Mouse (Mus musculus) myocyte (in vitro differentiated cells): ENCODE data around the gene Zfp983. TPM values are rescaled to one million over a fixed set of nuclear protein-coding genes. Genes with fewer than 3 reads are reported as not detected.
A peak's percentile ranks its signal among the peaks of the same experiment; 100 is the strongest.

ENCODE experiments used
- H3K27me3 ChIP-seq: one replicate; pipeline ENCODE4 v1.6.1; 2011; ENCODE audit not compliant: control insufficient read depth, insufficient read depth, insufficient read length
- H3K36me3 ChIP-seq: one replicate; pipeline ENCODE4 v1.6.1; 2011; ENCODE audit not compliant: control insufficient read depth, insufficient read depth
- H3K4me2 ChIP-seq: one replicate; pipeline ENCODE4 v1.6.1; 2011; ENCODE audit warnings: low read depth, control low read depth
- H3K4me3 ChIP-seq: one replicate; pipeline ENCODE4 v1.5.1; 2011; ENCODE audit warnings: mild to moderate bottlenecking, control low read depth, moderate library complexity
- H3K79me2 ChIP-seq: one replicate; pipeline ENCODE4 v1.6.1; 2011; ENCODE audit not compliant: control insufficient read depth, insufficient read depth
- H3ac ChIP-seq: one replicate; pipeline ENCODE4 v1.6.1; 2011; ENCODE audit not compliant: control insufficient read depth, insufficient read length
- CEBPB ChIP-seq: IDR thresholded peaks from 2 replicates; pipeline ENCODE4 v1.6.1; 2011; ENCODE audit warnings: mild to moderate bottlenecking, moderate library complexity; ENCODE audit not compliant: poor library complexity, insufficient read depth, severe bottlenecking
- E2F4 ChIP-seq: IDR thresholded peaks from one replicate; pipeline ENCODE4 v1.6.1; 2011; ENCODE audit warnings: mild to moderate bottlenecking, control low read depth, moderate library complexity; ENCODE audit not compliant: insufficient read depth
- MAX ChIP-seq: IDR thresholded peaks from one replicate; pipeline ENCODE4 v1.6.1; 2011; ENCODE audit warnings: low read depth, mild to moderate bottlenecking, control low read depth
- MYOD1 ChIP-seq, 3 experiments: IDR thresholded peaks; one replicate each; pipeline ENCODE4 v1.6.1; 2011; ENCODE audit warnings: control low read depth in 2 of 3, low read depth in 2 of 3, mild to moderate bottlenecking in 2 of 3, moderate library complexity in 1 of 3; ENCODE audit not compliant: insufficient read length in 2 of 3, control insufficient read depth in 1 of 3
- MYOG ChIP-seq, 3 experiments: IDR thresholded peaks; one replicate each; pipeline ENCODE4 v1.6.1; 2011; ENCODE audit warnings: control low read depth in 2 of 3, low read depth in 2 of 3, mild to moderate bottlenecking in 2 of 3; ENCODE audit not compliant: insufficient read length in 2 of 3, control insufficient read depth in 1 of 3, insufficient read depth in 1 of 3
- POLR2A ChIP-seq: IDR thresholded peaks from one replicate; pipeline ENCODE4 v1.6.1; 2011; ENCODE audit warnings: low read depth, mild to moderate bottlenecking, control low read depth, moderate library complexity; ENCODE audit not compliant: insufficient read length
- POLR2AphosphoS2 ChIP-seq: IDR thresholded peaks from one replicate; pipeline ENCODE4 v1.6.1; 2011; ENCODE audit warnings: low read depth, control low read depth; ENCODE audit not compliant: insufficient read length
- REST ChIP-seq: IDR thresholded peaks from one replicate; pipeline ENCODE4 v1.6.1; 2011; ENCODE audit warnings: mild to moderate bottlenecking, control low read depth, moderate library complexity; ENCODE audit not compliant: insufficient read depth, insufficient read length
- SRF ChIP-seq: IDR thresholded peaks from one replicate; pipeline ENCODE4 v1.6.1; 2011; ENCODE audit warnings: low read depth; ENCODE audit not compliant: control insufficient read depth, insufficient read length
- TCF12 ChIP-seq: IDR thresholded peaks from one replicate; pipeline ENCODE4 v1.6.1; 2011; ENCODE audit warnings: mild to moderate bottlenecking, control low read depth; ENCODE audit not compliant: poor library complexity, insufficient read depth, severe bottlenecking
- TCF3 ChIP-seq: IDR thresholded peaks from one replicate; pipeline ENCODE4 v1.6.1; 2011; ENCODE audit warnings: low read depth, control low read depth; ENCODE audit not compliant: insufficient read length
- USF1 ChIP-seq: IDR thresholded peaks from one replicate; pipeline ENCODE4 v1.6.1; 2011; ENCODE audit warnings: low read depth, mild to moderate bottlenecking, control low read depth, moderate library complexity
- polyA plus RNA-seq: library from polyadenylated mRNA; unstranded; fragments of >200 nt; fragmentation: generic; extraction: Trizol; gene quantifications from one replicate; pipeline ENCODE4 v1.2.1, GENCODE M21; 2012; ENCODE audit warnings: missing spikeins

Zfp983 gene
- polyA plus RNA-seq, 1 experiment, result 0.44 TPM

DNA sequence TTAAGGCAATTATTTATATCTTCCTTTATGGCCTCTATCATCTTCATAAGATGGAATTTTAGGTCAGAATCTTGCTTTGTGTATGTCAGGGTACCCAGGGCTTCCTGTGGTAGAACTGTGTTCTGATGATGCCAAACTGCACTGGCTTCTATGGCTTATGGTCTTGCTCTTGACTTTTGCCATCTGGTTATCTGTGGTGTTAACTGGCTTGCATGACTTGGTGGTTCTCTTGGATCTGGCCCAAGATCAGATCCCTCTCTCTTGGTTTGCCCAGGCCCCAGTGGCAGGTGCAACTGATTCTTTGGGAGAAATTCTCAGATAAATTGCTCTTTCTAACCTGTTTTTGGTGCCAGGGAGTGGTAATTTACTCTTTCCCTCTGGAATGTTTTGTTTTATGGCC, 45.6 kb downstream of the Zfp983 start:
- TF ChIP-seq REST (no peak), TCF3 (no peak), USF1 (no peak), CEBPB (no peak), E2F4 (no peak)
- Histone ChIP-seq H3K79me2 (no peaks in the 10 kb centered on the region), H3K4me3 (no peak overlapping the region), H3K4me2 (no peak overlapping the region), H3K36me3 (peaks cover 10% of the 10 kb centered on the region), H3ac (no peak overlapping the region), H3K27me3 (no peaks in the 10 kb centered on the region)

DNA sequence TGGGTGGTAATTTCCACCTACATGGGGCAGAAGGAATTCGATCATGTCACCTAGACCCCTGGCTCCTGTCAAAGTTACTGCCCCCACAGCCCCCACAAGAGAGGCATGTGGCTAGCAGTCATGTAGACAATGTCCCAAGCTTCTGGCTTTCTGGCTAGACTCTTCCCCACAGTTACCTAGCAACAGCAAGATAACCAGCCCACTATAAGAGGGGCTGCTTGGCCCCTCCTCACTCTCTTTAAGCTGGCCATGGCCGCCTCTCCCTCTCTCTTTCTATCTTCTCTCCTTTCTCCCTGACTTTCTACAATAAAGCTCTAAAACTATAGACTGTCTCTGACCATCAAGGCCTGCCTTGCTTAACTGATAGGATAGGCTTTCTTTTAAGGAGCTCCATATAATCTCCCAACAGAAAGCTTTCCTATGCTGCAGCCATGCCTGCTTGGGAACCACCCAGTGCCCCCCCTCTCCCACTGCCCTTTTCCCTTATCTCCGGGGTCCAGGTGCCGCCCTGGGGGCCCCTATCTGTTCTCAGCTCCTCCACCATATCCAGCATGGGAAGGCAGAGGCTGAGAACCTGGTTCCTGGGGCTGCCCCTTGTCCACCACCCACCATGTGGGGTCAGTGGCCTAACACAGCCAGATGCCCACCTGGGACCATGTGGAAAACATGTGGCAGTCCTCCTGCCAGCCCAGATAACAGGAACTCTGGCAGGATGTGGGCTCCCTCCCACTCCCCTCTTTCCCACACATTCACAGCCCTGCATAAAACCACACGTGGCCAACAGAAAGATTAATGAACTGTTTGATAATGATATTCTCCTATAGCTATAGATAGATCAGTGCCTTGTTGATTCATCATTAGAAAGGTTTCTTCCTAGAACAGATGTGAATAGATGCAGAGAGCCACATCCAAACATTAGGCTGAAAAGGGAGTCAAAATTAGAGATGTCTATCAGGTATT, 52.1 kb downstream of the Zfp983 start:
- H3K4me3 ChIP-seq, result no peak overlapping the region
- no peaks in the 10 kb centered on the region for H3K36me3 ChIP-seq
- TF ChIP-seq TCF12, result no peak
- no peak for TF ChIP-seq POLR2AphosphoS2
- no peak for TF ChIP-seq SRF
- TF ChIP-seq MYOD1 (IDR thresholded peaks at IDR 0.05; ENCODE audit: control insufficient read depth in 1 of 3, insufficient read length in 2 of 3, low read depth in 2 of 3), result no peak
- TF ChIP-seq POLR2A, result no peak
- no peak for TF ChIP-seq CEBPB
- TF ChIP-seq MAX, result no peak
- no peak for TF ChIP-seq MYOG (IDR thresholded peaks at IDR 0.05; ENCODE audit: control insufficient read depth in 1 of 3, insufficient read depth in 1 of 3, insufficient read length in 2 of 3, low read depth in 2 of 3)
- no peak for TF ChIP-seq USF1
- TF ChIP-seq E2F4, result no peak
- TF ChIP-seq REST, result no peak
- TF ChIP-seq TCF3, result no peak
- H3K4me2 ChIP-seq, result no peak overlapping the region
- H3K79me2 ChIP-seq, result no peaks in the 10 kb centered on the region
- H3ac ChIP-seq, result no peak overlapping the region
- no peaks in the 10 kb centered on the region for H3K27me3 ChIP-seq

DNA sequence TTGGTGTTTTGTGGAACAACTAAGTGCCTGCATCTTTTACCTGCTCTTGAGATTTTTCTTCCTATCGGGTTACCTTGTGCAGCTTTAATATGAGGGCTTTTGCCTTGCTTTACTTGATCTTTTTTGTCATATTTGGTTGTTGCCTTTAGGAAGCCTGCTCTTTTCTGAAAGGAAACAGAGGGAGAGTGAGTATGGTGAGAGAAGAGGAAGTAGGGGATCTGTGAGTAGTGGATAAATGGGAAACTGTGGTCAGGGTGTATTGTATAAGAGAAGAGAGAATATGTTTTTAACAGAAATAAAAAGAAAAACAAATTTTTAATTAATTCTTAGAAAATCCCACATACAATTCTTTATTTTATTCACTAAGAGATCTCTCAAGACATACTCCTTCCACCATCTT, 53.0 kb downstream of the Zfp983 start:
- no peaks in the 10 kb centered on the region for H3K79me2 ChIP-seq
- no peak overlapping the region for H3K4me2 ChIP-seq
- H3ac ChIP-seq, result no peak overlapping the region
- TF ChIP-seq MYOD1 (IDR thresholded peaks at IDR 0.05; ENCODE audit: control insufficient read depth in 1 of 3, insufficient read length in 2 of 3, low read depth in 2 of 3) (no peak), E2F4 (no peak), MAX (no peak), CEBPB (no peak), TCF12 (no peak), USF1 (no peak)
- H3K27me3 ChIP-seq, result no peaks in the 10 kb centered on the region
- no peaks in the 10 kb centered on the region for H3K36me3 ChIP-seq
- H3K4me3 ChIP-seq, result no peak overlapping the region

DNA sequence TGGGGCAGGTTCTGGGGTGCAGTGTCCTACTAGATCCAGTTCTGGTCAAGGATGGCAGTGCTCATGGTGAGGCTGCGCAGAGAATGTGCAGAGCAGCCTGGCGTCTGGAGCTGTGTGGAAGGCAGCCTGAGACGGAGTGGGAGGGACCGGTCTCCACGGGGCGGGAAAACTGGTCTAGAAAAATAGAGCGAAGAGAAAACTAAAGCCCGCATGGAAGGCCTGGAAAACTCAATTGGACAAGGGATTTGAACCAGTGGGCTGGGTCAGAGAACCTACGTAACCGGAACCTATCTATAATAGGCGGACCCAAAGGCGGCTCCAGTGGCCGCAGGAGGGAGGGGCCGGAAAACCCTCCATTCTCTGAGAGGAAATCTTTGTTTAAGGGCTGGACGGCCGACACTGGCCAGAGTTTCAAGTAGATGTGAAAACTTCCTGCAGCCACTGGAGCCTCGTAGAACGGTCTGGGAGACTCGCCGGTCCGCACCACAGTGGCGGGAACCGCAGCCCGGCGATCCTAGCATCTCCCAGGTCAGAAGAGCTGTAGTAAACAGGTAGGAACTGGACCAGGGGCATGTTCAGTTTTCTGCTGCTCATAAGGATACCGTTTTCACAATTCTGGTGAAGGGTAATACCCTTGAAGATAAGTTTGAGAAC, 57.0 kb downstream of the Zfp983 start, which contains the start of gene Zfp760:
TSS of gene Zfp760 (plus strand) at position 399 of the 654 bp plus-strand sequence.
- no peaks in the 10 kb centered on the region for H3K79me2 ChIP-seq
- no peaks in the 10 kb centered on the region for H3K27me3 ChIP-seq
- H3K36me3 ChIP-seq, result peaks cover 7% of the 10 kb centered on the region
- H3K4me3 ChIP-seq, result peak within 1 kb of the TSS; percentile 45
- no peak for TF ChIP-seq CEBPB
- TF ChIP-seq SRF, result peak; percentile 51
- TF ChIP-seq USF1, result no peak
- no peak for TF ChIP-seq MYOG (IDR thresholded peaks at IDR 0.05; ENCODE audit: control insufficient read depth in 1 of 3, insufficient read depth in 1 of 3, insufficient read length in 2 of 3, low read depth in 2 of 3)
- peak; percentile 70 for TF ChIP-seq POLR2A
- no peak for TF ChIP-seq MYOD1 (IDR thresholded peaks at IDR 0.05; ENCODE audit: control insufficient read depth in 1 of 3, insufficient read length in 2 of 3, low read depth in 2 of 3)
- TF ChIP-seq TCF3, result no peak
- TF ChIP-seq E2F4, result peak; percentile 58
- no peak for TF ChIP-seq TCF12
- TF ChIP-seq MAX, result no peak
- TF ChIP-seq POLR2AphosphoS2, result peak; percentile 81
- no peak for TF ChIP-seq REST
- H3K4me2 ChIP-seq, result peak within 1 kb of the TSS; percentile 80
- no peak within 1 kb of the TSS for H3ac ChIP-seq
